Mouse (Mus musculus) liver, embryonic 12.5 days (tissue): ENCODE data around the gene Zfp663. TPM values are rescaled to one million over a fixed set of nuclear protein-coding genes. Genes with fewer than 3 reads are reported as not detected.

Source experiments
- ATAC-seq: fragments of 200-750 bp; cut with Nextera tagmentation; 2 replicates; pipeline ENCODE4 v1.8.0; 2017; ENCODE audit warnings: moderate number of reproducible peaks, mild to moderate bottlenecking, moderate library complexity
- H3K27ac ChIP-seq: fragments of 300-500 bp; sonication (generic); 2 replicates; pipeline ENCODE4 v1.5.1; 2016; ENCODE audit warnings: mild to moderate bottlenecking
- H3K27me3 ChIP-seq: fragments of 300-500 bp; sonication (generic); replicated peaks from 2 replicates; pipeline ENCODE4 v1.6.1; 2016; ENCODE audit warnings: mild to moderate bottlenecking, moderate library complexity
- H3K36me3 ChIP-seq: fragments of 300-500 bp; sonication (generic); 2 replicates; pipeline ENCODE4 v1.6.1; 2016; ENCODE audit warnings: mild to moderate bottlenecking, moderate library complexity
- H3K4me1 ChIP-seq: fragments of 300-500 bp; sonication (generic); 2 replicates; pipeline ENCODE4 v1.6.1; 2016
- H3K4me2 ChIP-seq: fragments of 300-500 bp; sonication (generic); 2 replicates; pipeline ENCODE4 v1.6.1; 2016; ENCODE audit warnings: mild to moderate bottlenecking, moderate library complexity
- H3K4me3 ChIP-seq: fragments of 300-500 bp; sonication (generic); 2 replicates; pipeline ENCODE4 v1.5.1; 2016; ENCODE audit warnings: mild to moderate bottlenecking, moderate library complexity
- H3K9ac ChIP-seq: fragments of 300-500 bp; sonication (generic); 2 replicates; pipeline ENCODE4 v1.6.1; 2016; ENCODE audit warnings: mild to moderate bottlenecking, moderate library complexity
- H3K9me3 ChIP-seq: fragments of 300-500 bp; sonication (generic); replicated peaks from 2 replicates; pipeline ENCODE4 v1.6.1; 2016; ENCODE audit warnings: mild to moderate bottlenecking, moderate library complexity
- WGBS: fragments of 180-500 bp; shearing (Covaris S2); methylation state at CpG from one replicate; pipeline ENCODE4 v1.1.7; 2016; ENCODE audit not compliant: insufficient replicate concordance; 5-methylcytosine and 5-hydroxymethylcytosine counted together
- polyA plus RNA-seq: library from polyadenylated mRNA; unstranded; fragments of >200 nt; fragmentation: Nextera tagmentation; extraction: Ambion mirVana; gene quantifications from 2 replicates; pipeline ENCODE4 v1.2.1, GENCODE M21; 2016

Gene Zfp663
- polyA plus RNA-seq, 1 experiment from 2014 or later: 0.14 TPM

- Histone ChIP-seq H3K4me2 (no peak overlapping the region), H3K27ac (no peak overlapping the region), H3K9ac (no peak overlapping the region), H3K9me3 (no peaks in the 10 kb centered on the region), H3K4me3 (no peak overlapping the region), H3K36me3 (no peaks in the 10 kb centered on the region), H3K27me3 (no peaks in the 10 kb centered on the region), H3K4me1 (peaks cover 14% of the 10 kb centered on the region; the same call in 1 of the 2 replicates)
- ATAC-seq: no peak
- WGBS: 52% methylated on average over 20 of the region's 20 CpGs
Measured at GRCm38 (mm10) chr2:165396831-165397501, 28.4 kb upstream of the Zfp663 start.

GRCm38 (mm10) chr2:165392156-165392555 is 23.6 kb upstream of the Zfp663 start:
- Histone ChIP-seq H3K9ac (no peak overlapping the region), H3K9me3 (no peaks in the 10 kb centered on the region), H3K27ac (no peak overlapping the region), H3K36me3 (no peaks in the 10 kb centered on the region), H3K4me3 (no peak overlapping the region), H3K27me3 (peaks cover 10% of the 10 kb centered on the region), H3K4me2 (no peak overlapping the region), H3K4me1 (peaks cover 5% of the 10 kb centered on the region; the same call in 1 of the 2 replicates)
- ATAC-seq: no peak
- WGBS: 68% methylated on average over 4 of the region's 4 CpGs

- no peak overlapping the region for H3K4me3 ChIP-seq
- H3K36me3 ChIP-seq: 0 out of 2 replicates have a peak, but pooled peaks cover 2% of the 10 kb centered on the region
- H3K27ac ChIP-seq: no peak overlapping the region
- WGBS: 14% methylated on average over 8 of the region's 8 CpGs
- H3K9me3 ChIP-seq: no peaks in the 10 kb centered on the region
- 0 out of 2 replicates have a peak, but pooled peaks cover under 1% of the 10 kb centered on the region for H3K4me1 ChIP-seq
- no peak overlapping the region for H3K9ac ChIP-seq
- no peak overlapping the region for H3K4me2 ChIP-seq
- ATAC-seq: no peak
- peaks cover 14% of the 10 kb centered on the region for H3K27me3 ChIP-seq
Measured at GRCm38 (mm10) chr2:165391561-165391960, 23.0 kb upstream of the Zfp663 start.

- Histone ChIP-seq H3K27me3 (peaks cover 14% of the 10 kb centered on the region), H3K27ac (no peak overlapping the region), H3K36me3 (peaks cover 18% of the 10 kb centered on the region), H3K9me3 (no peaks in the 10 kb centered on the region), H3K4me3 (no peak overlapping the region), H3K4me1 (no peaks in the 10 kb centered on the region), H3K4me2 (no peak overlapping the region), H3K9ac (no peak overlapping the region)
- 0 out of 2 replicates have a peak, but pooled peaks have one; percentile 46 for ATAC-seq
- WGBS: 55% methylated on average over 6 of the region's 6 CpGs
Measured at GRCm38 (mm10) chr2:165389299-165389952, 20.9 kb upstream of the Zfp663 start.

- WGBS: under 1% methylated on average over 40 of the region's 40 CpGs
- H3K27me3 ChIP-seq: peaks cover 14% of the 10 kb centered on the region
- no peaks in the 10 kb centered on the region for H3K4me1 ChIP-seq
- H3K4me2 ChIP-seq: peak within 1 kb of the TSS; percentile 64
- ATAC-seq: peak; percentile 53; the same call in 1 of the 2 replicates
- peak within 1 kb of the TSS; percentile 56 for H3K27ac ChIP-seq
- H3K4me3 ChIP-seq: peak within 1 kb of the TSS; percentile 56
- peaks cover 32% of the 10 kb centered on the region for H3K36me3 ChIP-seq
- no peaks in the 10 kb centered on the region for H3K9me3 ChIP-seq
- peak within 1 kb of the TSS; percentile 65 for H3K9ac ChIP-seq
Measured at GRCm38 (mm10) chr2:165387844-165388495, 19.4 kb upstream of the Zfp663 start, which contains the start of gene Zfp334. TSS of gene Zfp334 (minus strand) at chr2:165388259.

GRCm38 (mm10) chr2:165387370-165387769 is 18.8 kb upstream of the Zfp663 start:
- no peaks in the 10 kb centered on the region for H3K9me3 ChIP-seq
- H3K4me2 ChIP-seq: peak overlapping the region; percentile 64
- peak overlapping the region; percentile 56; the same call in 1 of the 2 replicates for H3K27ac ChIP-seq
- peak overlapping the region; percentile 56 for H3K4me3 ChIP-seq
- H3K36me3 ChIP-seq: peaks cover 38% of the 10 kb centered on the region
- H3K4me1 ChIP-seq: no peaks in the 10 kb centered on the region
- no peak for ATAC-seq
- 44% methylated on average over 4 of the region's 4 CpGs for WGBS
- peaks cover 14% of the 10 kb centered on the region for H3K27me3 ChIP-seq
- H3K9ac ChIP-seq: peak overlapping the region; percentile 65

- Histone ChIP-seq H3K27me3 (no peaks in the 10 kb centered on the region), H3K4me2 (no peak overlapping the region), H3K4me1 (peaks cover 6% of the 10 kb centered on the region; the same call in 1 of the 2 replicates), H3K4me3 (no peak overlapping the region), H3K27ac (no peak overlapping the region), H3K9me3 (peaks cover 20% of the 10 kb centered on the region), H3K9ac (no peak overlapping the region), H3K36me3 (peaks cover 65% of the 10 kb centered on the region)
- WGBS: 85% methylated on average over 25 of the region's 25 CpGs
- ATAC-seq: no peak
Measured at GRCm38 (mm10) chr2:165380050-165380449, 11.5 kb upstream of the Zfp663 start.

GRCm38 (mm10) chr2:165376001-165376400 is 7.5 kb upstream of the Zfp663 start:
- no peak for ATAC-seq
- 13% methylated on average over 4 of the region's 4 CpGs for WGBS
- H3K27ac ChIP-seq: no peak overlapping the region
- peaks cover 11% of the 10 kb centered on the region for H3K9me3 ChIP-seq
- H3K36me3 ChIP-seq: peaks cover 26% of the 10 kb centered on the region
- no peaks in the 10 kb centered on the region for H3K27me3 ChIP-seq
- peaks cover 6% of the 10 kb centered on the region; the same call in 1 of the 2 replicates for H3K4me1 ChIP-seq
- no peak overlapping the region for H3K4me2 ChIP-seq
- no peak overlapping the region for H3K9ac ChIP-seq
- H3K4me3 ChIP-seq: no peak overlapping the region

- peaks cover 21% of the 10 kb centered on the region for H3K36me3 ChIP-seq
- WGBS: 68% methylated on average over 5 of the region's 5 CpGs
- no peak overlapping the region for H3K4me3 ChIP-seq
- peaks cover 6% of the 10 kb centered on the region; the same call in 1 of the 2 replicates for H3K9me3 ChIP-seq
- no peaks in the 10 kb centered on the region for H3K27me3 ChIP-seq
- H3K27ac ChIP-seq: no peak overlapping the region
- ATAC-seq: no peak
- H3K4me2 ChIP-seq: no peak overlapping the region
- H3K4me1 ChIP-seq: peaks cover 6% of the 10 kb centered on the region; the same call in 1 of the 2 replicates
- H3K9ac ChIP-seq: no peak overlapping the region
Measured at GRCm38 (mm10) chr2:165375478-165375877, 6.9 kb upstream of the Zfp663 start.

GRCm38 (mm10) chr2:165371066-165371465 is 2.5 kb upstream of the Zfp663 start:
- ATAC-seq: no peak
- Histone ChIP-seq H3K4me1 (peaks cover 23% of the 10 kb centered on the region), H3K36me3 (no peaks in the 10 kb centered on the region), H3K9ac (no peak overlapping the region), H3K9me3 (no peaks in the 10 kb centered on the region), H3K4me3 (no peak overlapping the region), H3K4me2 (no peak overlapping the region), H3K27me3 (peaks cover 28% of the 10 kb centered on the region), H3K27ac (no peak overlapping the region)
- 23% methylated on average over 3 of the region's 3 CpGs for WGBS

GRCm38 (mm10) chr2:165370348-165370747 is 1.8 kb upstream of the Zfp663 start:
- H3K9ac ChIP-seq: no peak overlapping the region
- H3K4me1 ChIP-seq: peaks cover 17% of the 10 kb centered on the region
- H3K9me3 ChIP-seq: no peaks in the 10 kb centered on the region
- ATAC-seq: no peak
- H3K4me2 ChIP-seq: no peak overlapping the region
- H3K36me3 ChIP-seq: no peaks in the 10 kb centered on the region
- H3K27me3 ChIP-seq: peaks cover 32% of the 10 kb centered on the region
- 38% methylated on average over 3 of the region's 3 CpGs for WGBS
- H3K4me3 ChIP-seq: no peak overlapping the region
- H3K27ac ChIP-seq: no peak overlapping the region
